Mouse (Mus musculus): ENCODE data around the gene Mapre1. TPM values are rescaled to one million over a fixed set of nuclear protein-coding genes. Genes with fewer than 3 reads are reported as not detected.

The Mapre1 gene
- polyA plus RNA-seq (2014; fragmentation: Illumina TruSeq; extraction: RNeasy Lipid Tissue Mini Kit (QIAGEN cat#74804); ENCODE audit: low read depth, low replicate concordance): 246 TPM

GRCm38 (mm10) chr2:153740500-153741436, at the start of gene Mapre1:
Mapre1 (plus strand) TSS chr2:153741274.

GRCm38 (mm10) chr2:153696352-153696751, 44.7 kb upstream of the Mapre1 start, which contains the start of gene Dnmt3c:
Dnmt3c (plus strand) TSS chr2:153696652.

GRCm38 (mm10) chr2:153779394-153779981, 38.4 kb downstream of the Mapre1 start, which contains the start of gene Efcab8:
Efcab8 (plus strand) TSS chr2:153779931.

Other genes with a start within 250 kb of the Mapre1 start
- gene 4930404H24Rik, start 248.5 kb upstream of the Mapre1 start, polyA plus RNA-seq (2014; fragmentation: Illumina TruSeq; extraction: RNeasy Lipid Tissue Mini Kit (QIAGEN cat#74804); ENCODE audit: low read depth, low replicate concordance): 4.5 TPM
- gene Nol4l, start 211.3 kb upstream of the Mapre1 start, polyA plus RNA-seq (2014; fragmentation: Illumina TruSeq; extraction: RNeasy Lipid Tissue Mini Kit (QIAGEN cat#74804); ENCODE audit: low read depth, low replicate concordance): 73.8 TPM
- 3.4 TPM for gene Commd7, start 108.5 kb upstream of the Mapre1 start, polyA plus RNA-seq (2014; fragmentation: Illumina TruSeq; extraction: RNeasy Lipid Tissue Mini Kit (QIAGEN cat#74804); ENCODE audit: low read depth, low replicate concordance)
- 2.3 TPM for gene Dnmt3b, start 91.8 kb upstream of the Mapre1 start, polyA plus RNA-seq (2014; fragmentation: Illumina TruSeq; extraction: RNeasy Lipid Tissue Mini Kit (QIAGEN cat#74804); ENCODE audit: low read depth, low replicate concordance)
- 0.28 TPM for gene Dnmt3c, start 44.6 kb upstream of the Mapre1 start, polyA plus RNA-seq (2014; fragmentation: Illumina TruSeq; extraction: RNeasy Lipid Tissue Mini Kit (QIAGEN cat#74804); ENCODE audit: low read depth, low replicate concordance)
- 15.6 TPM for gene Efcab8, start 38.7 kb downstream of the Mapre1 start, polyA plus RNA-seq (2014; fragmentation: Illumina TruSeq; extraction: RNeasy Lipid Tissue Mini Kit (QIAGEN cat#74804); ENCODE audit: low read depth, low replicate concordance)
- gene Sun5, start 129.8 kb downstream of the Mapre1 start, polyA plus RNA-seq (2014; fragmentation: Illumina TruSeq; extraction: RNeasy Lipid Tissue Mini Kit (QIAGEN cat#74804); ENCODE audit: low read depth, low replicate concordance): 54.6 TPM
- 0.15 TPM for gene Bpifb2, start 133.8 kb downstream of the Mapre1 start, polyA plus RNA-seq (2014; fragmentation: Illumina TruSeq; extraction: RNeasy Lipid Tissue Mini Kit (QIAGEN cat#74804); ENCODE audit: low read depth, low replicate concordance)
- gene Bpifb6, start 159.1 kb downstream of the Mapre1 start, polyA plus RNA-seq (2014; fragmentation: Illumina TruSeq; extraction: RNeasy Lipid Tissue Mini Kit (QIAGEN cat#74804); ENCODE audit: low read depth, low replicate concordance): not detected
- 0.22 TPM for gene Bpifb3, start 177.0 kb downstream of the Mapre1 start, polyA plus RNA-seq (2014; fragmentation: Illumina TruSeq; extraction: RNeasy Lipid Tissue Mini Kit (QIAGEN cat#74804); ENCODE audit: low read depth, low replicate concordance)
- not detected for gene Bpifb4, start 196.9 kb downstream of the Mapre1 start, polyA plus RNA-seq (2014; fragmentation: Illumina TruSeq; extraction: RNeasy Lipid Tissue Mini Kit (QIAGEN cat#74804); ENCODE audit: low read depth, low replicate concordance)
- gene Bpifa6, start 233.7 kb downstream of the Mapre1 start, polyA plus RNA-seq (2014; fragmentation: Illumina TruSeq; extraction: RNeasy Lipid Tissue Mini Kit (QIAGEN cat#74804); ENCODE audit: low read depth, low replicate concordance): 4.7 TPM

Data from testis, adult 10 weeks (tissue).